Mouse (Mus musculus) right cerebral cortex, postnatal 25 days (tissue): ENCODE results near the gene Hoxa3.

Experiments
- DNase-seq: peaks from one replicate; pipeline ENCODE4 v3.0.0; 2022

Hoxa3 gene

GRCm38 (mm10) chr6:52165441-52166370 lies 47.4 kb downstream of the Hoxa3 start:
- peak; percentile 7 for DNase-seq

GRCm38 (mm10) chr6:52164626-52165440 lies 48.3 kb downstream of the Hoxa3 start, which contains the start of gene Hoxa2:
TSS of gene Hoxa2 (minus strand) at chr6:52164831.
- DNase-seq, result peak; percentile 3

GRCm38 (mm10) chr6:52164051-52164625 lies 49.0 kb downstream of the Hoxa3 start:
- no peak for DNase-seq

GRCm38 (mm10) chr6:52163366-52164031 lies 49.6 kb downstream of the Hoxa3 start:
- no peak for DNase-seq

GRCm38 (mm10) chr6:52162611-52163365 lies 50.3 kb downstream of the Hoxa3 start:
- no peak for DNase-seq

- DNase-seq, result no peak
These were observed 51.1 kb downstream of the Hoxa3 start for GRCm38 (mm10) chr6:52162093-52162380.

- DNase-seq, result no peak
These were observed 51.6 kb downstream of the Hoxa3 start for GRCm38 (mm10) chr6:52161336-52162092.

- DNase-seq, result no peak
These were observed 52.4 kb downstream of the Hoxa3 start for GRCm38 (mm10) chr6:52160511-52161335.

- DNase-seq, result no peak
These were observed 53.2 kb downstream of the Hoxa3 start for GRCm38 (mm10) chr6:52159979-52160378.

- DNase-seq, result no peak
These were observed 53.9 kb downstream of the Hoxa3 start for GRCm38 (mm10) chr6:52159164-52159761.

GRCm38 (mm10) chr6:52158276-52159051 lies 54.7 kb downstream of the Hoxa3 start, which contains the start of gene Hoxa1:
TSS of gene Hoxa1 (minus strand) at chr6:52158317.
- DNase-seq, result no peak

GRCm38 (mm10) chr6:52157466-52158275 lies 55.5 kb downstream of the Hoxa3 start:
- no peak for DNase-seq

GRCm38 (mm10) chr6:52156551-52157200 lies 56.5 kb downstream of the Hoxa3 start:
- DNase-seq, result no peak

GRCm38 (mm10) chr6:52155471-52155870 lies 57.7 kb downstream of the Hoxa3 start:
- no peak for DNase-seq

- DNase-seq, result no peak
These were observed 59.1 kb downstream of the Hoxa3 start for GRCm38 (mm10) chr6:52154044-52154443.

- DNase-seq, result no peak
These were observed 59.9 kb downstream of the Hoxa3 start for GRCm38 (mm10) chr6:52153270-52153669.
